Mouse (Mus musculus) right cerebral cortex, postnatal 36 days (tissue): ENCODE measurements around the gene Mrpl42.

Source experiments
- DNase-seq, 2 experiments: peaks; one replicate each; pipeline ENCODE4 v3.0.0; 2022; ENCODE audit warnings: low spot score in 2 of 2, mixed read lengths in 1 of 2

The Mrpl42 gene

DNA sequence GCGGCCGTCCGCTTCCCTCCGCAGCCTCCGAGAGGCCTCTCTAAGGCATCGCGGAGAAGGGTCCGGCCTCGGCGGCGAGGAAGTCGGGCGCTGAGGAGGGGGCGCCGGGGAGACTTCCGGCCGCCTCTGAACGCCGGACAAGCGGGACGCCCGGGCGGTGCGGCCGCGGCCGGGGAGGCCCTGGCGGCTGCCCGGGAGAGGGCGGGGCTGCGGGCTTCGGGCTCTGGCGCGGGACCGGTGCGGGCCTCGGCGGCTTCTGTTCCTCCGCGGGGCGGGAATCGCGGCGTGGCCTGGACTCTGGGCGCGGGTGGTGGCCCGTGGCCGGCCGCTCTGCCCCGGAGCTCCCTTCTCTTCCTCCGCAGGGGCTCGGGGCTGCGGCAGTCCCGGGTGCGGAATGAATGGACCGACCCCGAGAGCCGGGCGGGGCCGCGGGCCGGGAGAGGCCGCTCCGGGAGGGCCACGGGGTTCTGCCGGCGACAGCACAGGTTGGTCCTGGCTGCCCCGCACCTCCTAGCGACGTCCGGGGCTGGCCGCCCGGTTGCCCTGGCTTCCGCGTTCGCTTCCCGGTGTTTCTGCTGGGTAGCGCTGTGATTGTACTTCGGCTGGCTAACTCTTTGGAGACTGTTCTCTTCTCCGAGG, 13.7 kb upstream of the Mrpl42 start:
- peak; percentile 19 to 21 for DNase-seq

DNA sequence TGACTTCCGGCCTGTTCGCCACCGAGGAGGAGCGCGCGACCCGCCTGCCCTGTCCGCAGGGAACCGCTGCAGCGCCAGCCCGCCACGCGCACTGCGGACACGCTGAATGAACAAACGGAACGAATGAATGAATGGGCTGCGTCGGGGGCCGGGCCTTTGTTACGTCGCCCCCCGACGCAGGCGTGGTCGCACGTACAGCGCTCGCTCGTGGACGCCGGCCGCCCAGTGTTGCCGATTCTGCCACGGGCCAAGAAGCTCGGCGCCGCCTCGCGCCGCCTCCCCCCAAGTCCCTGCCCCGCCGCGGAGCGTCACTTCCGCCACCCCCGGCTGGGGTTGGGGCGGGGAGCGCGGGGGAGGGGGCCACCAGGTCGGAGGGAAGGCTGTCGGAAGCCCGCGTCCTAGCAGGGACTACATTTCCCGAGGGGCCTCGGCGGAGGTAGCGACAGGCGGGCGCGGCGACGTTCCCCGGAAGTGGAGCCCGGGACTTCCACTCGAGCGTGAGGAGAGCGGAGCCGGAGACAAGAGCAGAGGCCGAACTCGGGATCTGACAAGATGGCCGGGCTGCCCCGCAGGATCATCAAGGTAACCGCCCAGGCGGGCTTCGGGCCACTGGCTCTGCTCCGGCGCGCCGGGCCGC, 13.0 kb upstream of the Mrpl42 start, which contains the start of gene Ube2n:
TSS of gene Ube2n (plus strand) at position 490 of the 637 bp plus-strand sequence.
- peak; percentile 97 to 98 for DNase-seq

DNA sequence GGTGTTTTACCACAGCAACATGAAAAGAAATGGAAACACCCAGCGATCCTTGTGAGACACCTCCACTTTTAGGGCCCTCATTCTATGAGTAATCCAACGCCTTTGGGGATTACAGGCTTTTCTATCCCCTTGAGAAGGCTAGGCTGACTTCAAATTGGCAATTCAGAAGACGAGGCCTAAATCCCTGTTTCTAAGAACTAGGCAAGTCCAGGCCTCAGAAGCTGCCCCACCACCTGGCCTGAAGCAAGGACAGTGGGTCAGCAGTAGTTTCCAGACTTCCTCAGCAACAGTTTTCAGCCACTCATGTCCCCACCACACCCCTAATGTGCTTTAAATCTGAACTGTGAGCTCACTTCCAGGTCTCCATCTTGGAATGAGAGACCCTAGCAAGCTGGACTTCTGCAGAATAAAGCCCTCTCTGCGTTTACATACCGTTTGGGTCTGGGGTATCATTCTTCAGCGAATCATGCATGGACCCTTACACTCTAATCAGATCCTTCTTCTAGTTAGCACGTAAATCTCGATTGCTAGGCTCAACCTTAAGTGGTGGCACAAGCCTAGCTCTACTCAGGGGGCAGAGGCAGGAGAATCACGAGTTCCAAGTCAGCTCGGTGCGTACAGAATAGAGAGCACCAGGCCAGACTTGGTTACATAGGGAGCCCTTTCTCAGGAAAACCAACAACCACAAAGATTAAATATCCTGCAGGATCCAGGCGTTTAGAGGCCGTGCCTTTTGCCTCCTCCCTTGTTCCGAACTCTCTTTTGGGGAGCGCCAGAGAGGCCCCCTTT, 12.2 kb upstream of the Mrpl42 start:
- DNase-seq: no peak

DNA sequence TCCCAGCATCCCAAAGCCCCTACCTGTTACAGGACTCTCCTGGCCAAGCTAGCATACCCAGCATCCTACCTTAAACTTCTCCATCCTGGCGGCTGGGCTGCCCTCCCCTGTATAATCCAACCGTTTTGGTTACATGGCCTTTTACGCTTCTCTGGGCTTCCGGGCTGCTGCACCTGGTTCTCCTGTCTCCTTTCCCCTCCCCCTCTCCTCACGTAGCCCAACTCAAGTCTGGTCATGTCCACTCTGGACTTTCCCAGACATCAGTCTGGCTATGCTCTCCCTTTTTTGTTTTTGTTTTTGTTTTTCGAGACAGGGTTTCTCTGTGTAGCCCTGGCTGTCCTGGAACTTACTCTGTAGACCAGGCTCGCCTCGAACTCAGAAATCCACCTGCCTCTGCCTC, 10.9 kb upstream of the Mrpl42 start:
- no peak for DNase-seq

DNA sequence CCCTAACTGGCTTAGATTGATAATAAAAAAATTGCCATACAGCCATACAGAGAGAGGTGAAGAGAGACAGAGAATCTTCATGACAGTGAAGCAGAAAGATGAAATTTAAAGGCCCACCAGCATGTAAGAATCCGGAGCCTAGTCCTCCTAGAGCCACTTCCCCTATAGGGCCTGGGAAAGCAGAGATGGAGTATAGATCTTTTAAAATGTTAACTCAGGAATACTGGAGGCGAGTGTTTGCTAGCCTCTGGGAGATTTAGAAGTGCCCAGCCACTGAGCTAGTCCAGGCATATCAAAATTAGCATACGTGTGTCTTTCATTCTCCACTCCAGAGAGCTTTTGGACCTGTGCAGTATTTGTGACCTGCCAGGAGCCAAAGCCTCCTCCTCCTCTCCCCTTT, 7.5 kb upstream of the Mrpl42 start:
- no peak for DNase-seq

DNA sequence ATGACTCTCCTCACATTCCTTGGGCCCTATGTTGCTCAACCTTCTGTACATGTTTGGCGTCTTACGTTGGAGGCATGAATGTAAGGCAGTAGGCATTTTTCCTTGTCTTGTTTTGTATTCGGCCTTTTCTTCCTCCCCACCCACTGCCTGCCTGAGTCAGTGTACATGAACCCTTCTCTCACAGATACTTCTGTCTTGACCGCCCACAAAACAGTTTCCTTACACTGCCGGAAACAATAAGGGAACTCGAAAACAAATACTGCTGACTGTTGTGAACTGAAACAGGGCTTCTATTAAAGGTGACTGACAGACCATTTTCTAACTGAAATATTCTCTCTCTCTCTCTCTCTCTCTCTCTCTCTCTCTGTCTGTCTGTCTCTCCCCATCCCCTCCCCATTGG, 7.1 kb upstream of the Mrpl42 start:
- no peak for DNase-seq

DNA sequence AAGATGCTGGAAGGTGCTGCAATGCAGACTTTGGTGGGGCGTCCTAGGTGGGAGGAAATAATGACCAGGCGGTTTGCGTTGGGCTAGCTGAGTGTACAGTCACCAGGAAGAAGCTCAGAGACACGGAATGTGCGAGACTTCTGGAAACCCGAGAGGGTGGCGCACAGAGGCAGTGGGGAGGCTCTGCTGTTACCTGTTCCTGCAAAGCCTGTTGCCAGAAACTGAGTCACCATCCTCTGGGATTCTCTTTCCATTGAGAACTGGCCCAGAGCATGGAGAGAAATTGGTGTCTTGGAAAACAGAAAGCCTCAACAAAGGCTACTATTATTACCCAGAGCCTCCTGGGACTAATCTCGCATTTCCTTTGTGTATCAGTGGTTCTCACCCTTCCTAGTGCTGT, 6.4 kb upstream of the Mrpl42 start:
- DNase-seq: no peak

DNA sequence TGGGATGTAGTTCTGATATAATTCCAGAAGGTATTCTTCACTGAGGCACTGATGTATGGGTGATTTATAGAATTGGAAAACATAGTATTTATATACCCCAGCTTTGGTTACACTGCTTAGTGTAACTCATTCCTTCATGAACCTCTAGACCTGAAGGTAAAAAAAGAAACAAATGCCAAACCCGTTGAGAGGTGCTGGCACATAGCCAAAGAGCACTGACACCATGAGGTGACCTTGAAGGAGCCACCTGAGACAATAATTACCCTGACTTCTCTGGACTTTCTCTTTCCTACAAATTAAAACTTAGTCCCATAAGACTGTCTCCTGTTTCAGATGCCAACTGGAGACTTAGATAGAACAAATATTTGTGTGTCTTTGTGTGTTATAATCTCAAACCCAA, 2.6 kb upstream of the Mrpl42 start:
- no peak for DNase-seq

DNA sequence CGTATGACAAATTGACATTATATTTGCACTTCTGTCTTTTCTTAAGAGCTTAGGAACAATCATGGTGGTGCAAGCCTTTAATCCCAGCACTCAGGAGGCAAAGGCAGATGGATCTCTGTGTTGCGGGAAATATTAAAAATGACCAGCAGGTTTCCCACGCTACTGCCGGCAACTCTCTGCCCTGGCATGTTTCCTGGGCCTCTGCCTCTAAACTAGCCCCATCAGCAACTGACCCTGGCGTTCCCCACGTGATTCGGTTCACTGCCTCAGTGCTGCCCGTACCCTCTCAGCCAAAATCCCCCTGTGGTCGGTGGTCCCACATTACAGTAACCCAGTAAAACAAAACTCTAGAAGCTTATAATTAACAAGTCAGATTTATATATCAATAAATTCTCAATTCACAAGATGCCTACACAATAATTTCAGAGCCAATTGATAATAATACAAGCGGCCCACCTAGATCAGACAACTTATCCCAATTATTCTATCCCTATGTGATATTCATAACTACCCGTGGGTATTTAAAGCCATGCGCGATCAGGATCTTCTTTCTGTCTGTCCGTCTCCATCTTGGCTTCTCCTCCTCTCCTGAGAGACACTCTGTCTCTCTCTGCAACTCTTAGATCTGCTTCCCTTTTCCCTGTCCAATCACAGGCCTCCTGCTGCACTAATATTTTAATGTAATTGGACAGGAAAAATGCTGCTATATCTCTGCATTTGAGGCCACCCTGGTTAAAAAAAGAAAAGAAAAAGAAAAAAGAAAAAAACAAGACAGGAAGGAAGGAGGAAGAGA, 1.9 kb upstream of the Mrpl42 start:
- DNase-seq: no peak

DNA sequence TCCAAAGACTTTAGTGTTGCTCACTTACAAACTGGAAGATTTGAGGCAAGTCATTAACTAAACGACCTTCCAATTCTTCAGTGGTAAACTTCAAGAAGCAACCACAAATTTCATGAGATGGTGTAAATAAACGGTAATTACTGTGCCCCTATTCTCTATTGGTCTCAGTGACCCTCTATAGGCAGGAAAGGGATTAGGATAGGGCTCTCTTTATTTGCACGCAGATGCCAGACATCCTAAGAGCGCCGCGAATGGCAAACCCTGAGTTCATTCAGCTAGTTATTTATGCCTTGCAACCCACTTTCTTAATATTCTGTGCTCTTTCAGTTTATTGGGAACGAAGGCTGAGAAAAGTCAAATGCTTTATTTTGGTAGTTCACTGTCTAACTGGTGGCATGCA, 707 bp downstream of the Mrpl42 start:
- no peak for DNase-seq

DNA sequence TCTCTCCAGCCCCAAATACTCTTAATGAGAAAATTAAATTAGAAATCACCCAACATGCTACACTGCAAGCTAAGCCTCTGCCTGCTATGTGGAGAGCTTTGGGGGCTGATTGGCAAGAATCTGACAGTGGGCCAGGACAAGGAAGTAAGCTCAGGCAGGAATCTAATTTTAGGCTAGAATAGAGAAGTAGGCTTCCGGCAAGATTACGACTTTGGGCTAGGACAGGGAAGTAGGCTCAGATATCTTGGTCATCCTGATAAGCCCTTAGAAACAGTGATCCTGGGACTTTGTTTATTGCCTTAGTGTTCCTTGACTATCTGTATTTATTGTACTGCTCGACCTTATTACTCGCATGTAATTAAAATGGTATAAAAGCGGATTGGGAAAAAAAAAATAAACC, 7.5 kb downstream of the Mrpl42 start:
- no peak for DNase-seq

DNA sequence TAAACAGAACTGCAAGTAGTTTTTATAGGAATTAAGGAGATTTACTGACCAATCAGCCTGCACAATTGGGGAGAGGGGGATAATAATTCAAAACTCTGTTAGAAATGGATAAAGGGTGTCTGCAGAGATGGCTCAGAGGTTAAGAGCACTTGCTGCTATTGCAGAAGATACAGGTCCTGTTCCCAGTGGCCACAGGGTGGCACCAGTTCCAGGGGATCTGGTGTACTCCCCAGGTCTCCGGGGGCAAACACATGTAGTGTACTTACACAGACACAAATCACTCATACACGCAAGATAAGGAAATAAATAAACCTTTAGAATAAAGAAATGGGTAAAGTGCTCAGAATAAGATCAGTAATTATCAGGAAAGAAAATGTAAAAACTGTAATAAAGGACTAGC, 12.1 kb downstream of the Mrpl42 start:
- no peak for DNase-seq

DNA sequence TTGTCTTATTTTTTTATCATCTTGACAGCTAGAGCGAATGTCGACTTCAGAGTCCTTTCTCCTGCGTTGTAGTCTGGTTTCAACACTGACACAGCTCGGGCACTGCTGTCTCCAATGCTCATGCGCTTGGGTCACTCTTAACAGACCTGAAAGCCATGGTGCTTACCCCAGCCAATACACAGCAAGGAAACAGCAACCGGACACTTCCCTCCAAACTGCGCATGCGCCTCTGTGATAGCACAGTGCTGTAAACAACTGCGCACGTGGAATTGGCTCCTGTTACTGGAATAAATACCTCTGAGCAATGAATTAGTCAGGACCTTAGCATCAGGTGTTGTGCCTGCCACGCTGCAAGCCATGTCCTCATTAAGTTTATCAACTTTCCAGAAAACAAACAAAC, 24.2 kb downstream of the Mrpl42 start:
- no peak for DNase-seq

DNA sequence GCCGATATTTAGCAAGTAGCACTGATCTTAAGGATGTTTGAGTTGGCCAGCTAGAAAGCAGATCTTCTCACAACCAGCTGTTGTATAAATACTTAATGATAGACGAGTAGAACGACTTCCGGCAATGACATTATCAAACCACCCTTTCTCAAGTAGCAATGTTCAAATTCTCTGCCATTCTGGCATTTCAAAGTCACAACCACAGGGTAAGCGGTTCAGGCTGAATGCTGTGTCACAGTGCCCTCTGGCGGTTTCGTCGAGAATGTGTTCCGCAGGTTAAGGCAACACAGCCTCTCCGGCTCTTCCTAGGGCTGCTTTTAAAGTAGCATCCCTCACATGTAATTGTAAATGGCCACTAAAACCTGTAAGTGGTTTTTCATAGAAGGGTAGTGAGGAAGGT, 25.8 kb downstream of the Mrpl42 start:
- peak; percentile 53 to 61 for DNase-seq

DNA sequence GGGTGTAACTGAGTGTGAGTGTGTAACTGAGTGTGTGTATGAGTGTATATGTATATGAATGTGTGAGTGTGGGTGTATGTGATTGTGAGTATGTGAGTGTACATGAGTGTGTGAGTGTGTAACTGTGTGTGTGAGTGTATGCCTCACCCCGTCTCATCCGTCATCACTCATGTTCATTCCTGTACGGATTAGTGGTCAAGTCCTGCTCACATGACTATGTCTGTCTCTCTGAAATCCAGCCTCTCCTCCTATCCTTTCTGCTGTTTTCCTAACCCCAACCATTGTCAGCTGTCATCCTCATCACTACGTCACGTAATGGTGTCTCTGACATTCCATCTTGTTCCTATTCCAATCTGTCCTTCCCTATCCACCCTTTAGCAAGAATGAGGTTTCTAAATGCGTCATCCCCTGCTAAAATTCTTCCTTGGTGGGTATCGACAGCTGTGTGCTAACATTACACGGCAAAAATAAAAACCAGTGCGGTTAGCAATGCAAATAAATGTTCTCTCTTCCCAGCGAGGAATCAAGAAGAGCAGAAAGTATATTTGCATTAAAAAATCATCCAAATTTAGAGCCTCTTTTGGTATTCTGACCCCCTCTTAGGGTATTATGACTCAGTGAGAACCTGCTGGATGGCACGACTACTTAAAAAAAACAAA, 29.7 kb downstream of the Mrpl42 start:
- peak in 1 of 2 experiments; percentile 16 for DNase-seq

DNA sequence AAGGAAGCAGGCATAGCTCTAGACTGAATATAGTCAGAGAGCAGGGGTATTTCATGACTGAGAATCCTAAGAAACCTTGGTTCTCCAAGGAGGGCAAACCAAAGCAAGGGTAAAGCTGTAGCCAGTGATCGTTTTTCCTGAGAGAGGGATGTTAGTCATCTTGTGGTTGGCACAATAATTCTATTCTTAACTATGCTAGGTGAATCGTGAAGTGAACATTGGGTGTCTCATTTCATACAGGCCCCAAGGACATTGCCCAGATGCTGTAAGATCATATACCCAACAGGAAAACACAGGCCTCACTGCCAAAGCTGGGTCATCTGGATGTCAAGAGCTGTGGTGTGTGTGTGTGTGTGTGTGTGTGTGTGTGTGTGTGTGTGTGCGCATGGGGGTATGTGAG, 30.6 kb downstream of the Mrpl42 start:
- no peak for DNase-seq

DNA sequence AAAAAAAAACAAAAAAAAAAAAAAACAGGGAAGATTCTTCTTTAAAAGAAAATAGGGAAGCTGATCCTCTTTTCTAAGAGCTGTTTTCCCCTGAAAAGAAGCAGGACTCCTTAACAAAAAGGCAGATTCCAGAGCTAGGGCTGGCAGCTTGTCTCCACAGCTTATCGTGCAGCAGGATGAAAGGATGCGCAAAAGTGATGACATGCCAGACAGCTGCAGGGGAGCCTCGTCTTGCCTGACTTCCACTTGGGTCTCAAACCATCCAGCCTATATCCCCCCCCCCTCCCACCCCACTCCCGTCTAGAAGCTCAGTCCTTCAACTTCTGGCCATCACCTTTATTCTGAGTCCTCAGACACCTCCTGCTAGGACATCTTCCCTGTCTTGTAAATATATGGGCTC, 32.8 kb downstream of the Mrpl42 start:
- DNase-seq: no peak

DNA sequence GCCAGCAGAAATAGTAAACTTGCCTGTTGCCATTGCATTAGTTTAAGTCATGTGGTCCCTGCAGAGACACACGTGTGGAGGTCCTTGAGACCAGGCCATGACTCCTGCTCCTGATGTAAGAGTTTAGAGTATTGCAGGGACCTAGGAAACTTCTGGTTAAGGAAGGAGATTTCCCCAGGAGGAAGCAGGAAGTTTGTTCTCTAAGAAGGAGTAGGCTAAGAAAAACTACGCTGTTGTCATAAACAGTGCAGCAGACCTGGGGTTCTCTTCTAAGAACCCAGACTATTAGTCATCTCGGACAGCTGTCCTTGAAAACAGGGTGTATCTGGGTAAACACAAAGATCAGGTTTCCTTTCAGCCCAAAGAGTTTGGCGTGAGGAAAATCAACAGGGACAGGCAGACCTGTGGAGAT, 36.2 kb downstream of the Mrpl42 start:
- DNase-seq: no peak

DNA sequence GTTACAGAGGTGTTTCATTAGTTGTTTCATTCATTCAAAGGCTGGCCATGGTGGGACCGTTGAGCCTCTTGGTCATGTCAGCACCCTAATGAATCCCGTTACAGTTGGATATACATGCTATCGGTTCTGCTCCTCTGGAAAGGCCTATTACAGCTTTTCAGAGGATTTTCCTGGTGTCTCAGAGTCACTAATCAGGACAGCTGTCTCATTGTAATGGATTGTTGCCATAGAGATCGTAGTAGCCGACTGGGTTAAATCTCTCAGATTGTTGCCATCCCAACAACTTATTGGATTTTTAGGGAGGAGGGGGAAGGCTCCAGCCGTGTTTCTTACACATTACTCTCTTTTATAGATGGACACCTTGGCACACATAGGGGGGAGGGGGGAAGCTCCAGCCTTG, 37.2 kb downstream of the Mrpl42 start:
- DNase-seq: no peak

DNA sequence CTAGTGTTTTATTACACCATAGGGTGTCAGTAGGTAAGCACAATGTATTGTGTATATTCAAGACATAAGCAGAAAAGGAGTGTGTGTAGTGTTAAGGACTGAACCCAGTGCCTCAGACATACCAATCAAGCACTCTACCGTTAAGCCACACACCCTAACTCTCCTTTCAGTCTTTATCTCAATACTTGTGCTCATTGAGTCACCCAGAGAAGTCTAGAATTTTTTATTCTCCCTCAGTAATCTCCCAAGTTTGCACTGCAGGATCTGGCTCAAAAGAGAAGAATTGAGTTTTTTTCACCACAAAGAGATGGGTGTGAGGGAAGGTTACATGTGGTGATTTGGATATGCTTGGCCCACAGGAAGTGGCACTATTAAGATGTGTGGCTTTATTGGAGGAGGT, 39.5 kb downstream of the Mrpl42 start:
- DNase-seq: no peak

DNA sequence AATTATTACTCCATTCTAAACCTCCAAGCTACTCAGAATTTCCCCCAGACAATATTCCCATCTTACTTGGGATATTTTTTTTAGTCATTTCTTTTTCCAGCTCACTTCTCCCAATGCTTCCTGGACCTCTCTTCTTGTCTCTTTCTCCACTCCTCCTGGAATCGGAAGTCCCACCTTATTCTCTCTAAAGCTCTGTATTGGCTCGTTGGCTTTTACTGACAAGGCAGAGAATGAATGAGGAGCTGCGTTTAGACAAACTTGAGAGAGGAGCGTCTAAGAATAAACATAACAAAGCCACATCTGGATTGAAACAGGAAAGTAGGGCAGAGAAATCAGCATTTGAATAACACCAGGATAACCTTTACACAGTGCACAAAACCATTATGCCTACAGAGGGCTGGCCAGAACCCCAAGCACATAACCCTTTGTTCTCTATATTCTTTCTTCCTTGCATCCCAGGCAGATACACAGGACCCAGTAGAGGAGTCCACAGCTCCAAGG, 40.6 kb downstream of the Mrpl42 start:
- DNase-seq: no peak
